Mouse (Mus musculus): ENCODE measurements around the gene D630045J12Rik. TPM values are rescaled to one million over a fixed set of nuclear protein-coding genes. Genes with fewer than 3 reads are reported as not detected.

Gene D630045J12Rik
- 31.0 and 31.6 TPM in 2 replicates for polyA plus RNA-seq (2012; rRNA removed)

DNA sequence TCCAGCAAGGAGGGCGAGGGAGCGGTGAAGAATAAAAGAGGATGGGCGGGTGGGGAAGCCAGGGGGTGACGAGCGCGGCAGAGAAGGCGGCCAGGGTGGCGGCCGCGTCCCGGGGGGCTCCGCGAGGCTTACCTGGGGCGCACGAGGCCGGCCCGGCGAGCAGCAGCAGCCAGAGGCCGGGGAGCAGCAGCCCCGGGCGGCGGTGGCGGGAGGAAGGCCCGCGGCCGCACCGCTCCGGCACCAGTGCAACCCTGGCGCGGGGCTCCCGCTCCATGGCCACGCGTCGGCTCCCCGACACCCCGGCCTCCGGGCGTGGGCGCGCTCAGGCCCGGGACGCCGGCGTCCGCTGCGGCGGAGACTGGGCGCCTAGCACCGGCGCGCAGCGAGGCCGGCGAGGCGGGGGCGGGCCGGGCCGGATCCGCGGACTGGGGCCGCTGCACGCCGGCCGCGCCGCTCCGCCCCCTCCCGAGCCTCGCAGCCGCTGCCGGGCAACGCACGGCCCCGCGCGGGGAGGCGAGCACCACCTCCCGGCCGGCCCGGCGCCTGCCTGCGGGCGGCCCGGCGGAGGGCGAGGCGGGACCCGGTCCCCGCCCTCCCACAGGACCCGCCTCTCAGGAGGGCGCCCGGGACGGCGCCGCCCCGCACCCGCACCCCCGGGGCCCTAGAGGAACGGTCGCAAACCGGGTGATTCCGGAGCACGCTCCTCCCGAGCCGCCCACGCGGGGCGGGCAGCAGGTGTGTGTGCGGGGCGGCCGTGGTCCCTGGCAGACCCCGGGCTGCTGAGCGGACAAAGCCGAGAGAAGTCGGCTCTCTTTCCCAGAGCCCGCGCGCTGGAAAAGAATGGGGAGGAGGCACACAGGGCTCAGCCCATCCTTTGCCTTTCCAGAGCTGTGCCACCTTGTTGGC is at the start of gene D630045J12Rik:
D630045J12Rik (minus strand) TSS at position 274 of the 906 bp plus-strand sequence.

DNA sequence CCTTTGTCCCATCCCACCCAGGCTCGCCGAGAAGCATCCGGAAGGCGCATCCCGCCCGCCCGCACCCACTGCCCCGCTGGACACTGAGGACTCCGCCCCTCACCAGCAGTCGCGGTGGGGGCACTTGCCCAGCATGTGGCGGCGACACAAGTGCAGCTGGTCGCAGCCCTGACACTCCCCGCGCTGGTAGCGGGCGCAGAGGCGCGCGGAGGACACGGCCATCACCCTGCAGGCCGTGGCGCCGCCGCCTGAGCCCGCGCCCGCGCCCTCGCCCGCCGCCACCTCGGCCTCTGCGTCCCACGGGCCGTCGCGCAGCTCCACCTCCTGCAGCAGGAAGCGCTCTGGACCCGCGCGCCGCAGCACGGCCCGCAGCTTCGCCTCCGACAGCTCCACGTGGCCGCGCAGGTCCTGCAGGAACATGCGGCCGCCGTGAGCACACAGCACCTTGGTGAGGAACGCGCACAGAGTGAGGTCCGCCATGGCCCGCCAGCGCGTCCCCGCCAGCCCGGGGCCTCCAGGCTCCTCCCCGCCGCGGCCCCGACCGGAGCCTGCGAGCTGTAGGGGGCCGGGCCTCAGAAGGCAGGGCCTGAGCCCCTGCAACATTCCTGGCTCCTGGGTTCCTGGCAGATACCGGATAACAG is 45.1 kb upstream of the D630045J12Rik start, which contains the start of gene Zc3hav1l:
Zc3hav1l (minus strand) TSS at position 499 of the 641 bp plus-strand sequence.

GRCm38 (mm10) chr6:38124207-38124835 is 129.5 kb downstream of the D630045J12Rik start, which contains the start of gene Atp6v0a4:
TSS of gene Atp6v0a4 (minus strand) at chr6:38124586.

DNA sequence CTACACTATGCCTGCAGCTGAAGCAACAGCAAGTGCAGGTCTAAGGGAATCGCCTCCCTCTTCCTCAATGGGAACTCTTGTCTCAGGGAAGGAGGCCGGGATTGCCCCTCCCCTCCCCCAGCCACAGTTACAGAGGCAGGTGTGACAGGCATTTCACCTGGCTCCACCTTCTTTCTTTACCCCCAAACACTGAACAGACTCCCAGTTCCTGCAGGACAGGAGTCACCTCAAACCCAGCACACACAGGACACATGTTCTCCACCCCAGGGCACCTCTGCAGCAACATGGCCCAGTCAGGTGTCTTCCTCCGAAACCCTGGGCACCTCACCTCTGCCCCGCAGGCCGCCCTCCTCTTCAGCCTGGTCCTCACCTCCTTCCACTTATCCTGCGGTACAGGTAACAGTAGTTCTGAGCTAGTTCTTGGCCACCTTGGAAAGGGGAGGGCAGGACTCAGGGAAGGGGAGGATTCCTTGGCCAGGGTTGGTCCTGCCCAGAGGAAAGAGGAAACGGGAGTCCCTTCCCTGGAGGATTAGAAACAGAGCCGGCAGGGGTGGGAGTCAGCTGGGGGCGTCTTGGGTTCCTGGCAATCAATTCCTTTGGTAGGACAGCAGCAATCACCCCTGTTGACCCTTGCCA is 144.5 kb downstream of the D630045J12Rik start, which contains the start of gene Tmem213:
Tmem213 (plus strand) TSS at position 96 of the 636 bp plus-strand sequence.

Other genes starting within 250 kb of the D630045J12Rik start
- gene Svopl, start 207.0 kb downstream of the D630045J12Rik start, polyA plus RNA-seq (2012; rRNA removed), result 0.45 and 0.61 TPM in 2 replicates
- gene Tmem213, start 144.8 kb downstream of the D630045J12Rik start, polyA plus RNA-seq (2012; rRNA removed), result 0.35 TPM in 1 of 2 replicates, not detected in the other
- gene Atp6v0a4, start 129.4 kb downstream of the D630045J12Rik start, polyA plus RNA-seq (2012; rRNA removed), result 0.34 and 0.54 TPM in 2 replicates
- gene Zc3hav1l, start 45.2 kb upstream of the D630045J12Rik start, polyA plus RNA-seq (2012; rRNA removed), result 25.2 and 27.3 TPM in 2 replicates
- 1.8 and 2.0 TPM in 2 replicates for gene Zc3hav1, start 100.6 kb upstream of the D630045J12Rik start, polyA plus RNA-seq (2012; rRNA removed)
- 7.1 and 7.9 TPM in 2 replicates for gene Ttc26, start 127.5 kb upstream of the D630045J12Rik start, polyA plus RNA-seq (2012; rRNA removed)
- 29.1 and 30.3 TPM in 2 replicates for gene Ubn2, start 179.9 kb upstream of the D630045J12Rik start, polyA plus RNA-seq (2012; rRNA removed)